Mouse (Mus musculus) erythroblast, embryonic 14.5 days (primary cell): ENCODE measurements around the gene Limd1.

Experiments used
- GATA1 ChIP-seq: IDR thresholded peaks from 2 replicates; pipeline ENCODE4 v1.6.1; 2012; ENCODE audit warnings: low read length, inconsistent platforms, mixed read lengths
- TAL1 ChIP-seq: IDR thresholded peaks from 3 replicates; pipeline ENCODE4 v1.6.1; 2012; ENCODE audit warnings: low read length, inconsistent platforms, mixed read lengths

- TF ChIP-seq GATA1, result no peak
- no peak for TF ChIP-seq TAL1
Measured at GRCm38 (mm10) chr9:123480253-123480921, 1.9 kb downstream of the Limd1 start.
